Mouse (Mus musculus) spleen, embryonic (tissue): ENCODE data around the gene C9.

Experiments
- CTCF ChIA-PET: fragments of 350-600 bp; sonication (Branson Sonifier 250); formaldehyde crosslinking; loops from one replicate; lab custom pipeline; 2022; lab: Charles Lee

C9 gene

DNA sequence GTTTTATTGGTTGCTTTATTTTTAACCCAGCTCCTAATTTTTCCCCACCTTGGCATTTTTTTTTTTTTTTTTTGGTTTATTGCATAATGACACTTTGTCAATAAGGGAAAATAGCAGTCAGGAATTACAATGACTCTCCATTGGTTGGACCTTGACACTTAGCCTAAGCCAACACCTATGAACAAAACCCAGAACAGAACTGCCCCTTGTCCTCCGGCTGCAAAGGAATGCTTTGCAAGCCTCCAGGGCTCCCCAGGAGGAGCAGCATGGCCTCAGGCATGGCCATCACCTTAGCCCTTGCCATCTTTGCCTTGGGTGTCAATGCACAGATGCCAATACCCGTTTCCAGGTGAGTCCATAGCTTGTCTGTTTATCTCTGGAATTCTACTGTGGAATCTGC is at the start of gene C9:
Gene C9, plus strand, starts transcription at position 193 of the 400 bp plus-strand sequence.
- CTCF ChIA-PET, result interaction anchor here (0.6 kb wide), 1 partner anchor 303 kb away, joined by 3 read pairs; no protein-coding TSS in a partner anchor

DNA sequence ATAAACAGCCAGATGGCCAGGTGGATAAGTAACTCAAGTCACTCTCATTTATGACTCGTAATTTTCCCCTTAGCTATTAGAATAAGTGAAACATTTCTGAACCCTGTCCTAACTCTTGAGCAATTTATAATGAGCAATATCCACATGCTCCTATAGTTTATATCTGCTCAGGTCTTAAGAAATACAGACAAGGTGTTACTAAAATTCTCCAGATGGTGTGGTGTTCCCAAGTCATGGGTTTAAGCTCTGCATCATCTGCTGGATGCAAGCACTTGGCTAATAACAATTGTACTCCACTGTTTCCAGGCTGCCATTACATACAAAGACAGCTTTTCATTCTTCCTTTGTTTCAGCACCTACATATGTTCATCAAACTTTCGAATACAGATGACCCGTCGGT is 46.9 kb upstream of the C9 start:
- CTCF ChIA-PET, result no interaction called here

- CTCF ChIA-PET, result interaction anchor here (0.6 kb wide), 1 partner anchor 29 kb away, joined by 13 read pairs; no protein-coding TSS in a partner anchor
Measured at GRCm38 (mm10) chr15:6398881-6399280, 46.2 kb upstream of the C9 start.

DNA sequence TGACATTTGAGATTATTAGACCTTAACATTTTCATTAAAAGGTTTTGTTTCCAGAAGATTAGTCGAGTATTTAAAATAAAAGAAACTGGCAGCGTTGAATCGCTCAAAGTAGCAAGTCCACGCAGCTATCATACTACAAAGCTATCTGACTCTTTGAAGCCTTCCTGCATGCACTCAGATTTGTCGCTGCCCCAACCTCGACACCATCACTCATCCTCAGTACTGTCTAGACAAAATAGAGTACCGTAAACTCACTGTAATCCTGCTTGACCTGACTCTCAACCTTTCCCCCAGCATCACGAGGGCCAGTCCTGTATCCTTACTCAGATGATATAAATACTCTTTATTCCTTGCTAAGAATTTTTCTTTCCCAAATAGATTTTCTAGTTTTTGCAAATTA is 45.0 kb upstream of the C9 start:
- CTCF ChIA-PET, result no interaction called here

- CTCF ChIA-PET, result no interaction called here
Measured at GRCm38 (mm10) chr15:6402433-6402832, 42.7 kb upstream of the C9 start.

GRCm38 (mm10) chr15:6404172-6404571 is 41.0 kb upstream of the C9 start:
- CTCF ChIA-PET, result no interaction called here

DNA sequence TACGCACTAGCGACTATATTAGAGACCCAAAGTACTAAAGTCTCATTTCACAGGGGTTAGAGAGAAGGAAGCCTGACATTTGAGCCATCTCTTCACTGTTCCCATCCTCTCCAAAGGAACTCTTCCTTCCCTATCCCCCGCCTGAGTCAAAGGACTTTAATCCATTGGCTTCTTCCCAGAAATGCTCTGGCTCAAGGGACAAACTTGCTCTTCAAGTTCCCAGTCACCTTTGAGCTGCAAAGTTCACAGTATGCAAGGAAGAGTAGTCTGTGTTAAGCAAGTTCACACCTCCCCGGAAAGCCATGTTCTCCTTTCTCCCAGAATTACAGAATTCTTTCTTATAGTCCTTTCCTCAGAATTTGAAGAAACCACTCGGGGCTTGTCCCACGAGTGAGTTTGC is 38.4 kb upstream of the C9 start:
- CTCF ChIA-PET, result no interaction called here

- CTCF ChIA-PET, result interaction anchor here (0.6 kb wide), 1 partner anchor 299 kb away, joined by 3 read pairs; the partner anchor contains the start of gene Rictor
Measured at GRCm38 (mm10) chr15:6409031-6409430, 36.1 kb upstream of the C9 start.

DNA sequence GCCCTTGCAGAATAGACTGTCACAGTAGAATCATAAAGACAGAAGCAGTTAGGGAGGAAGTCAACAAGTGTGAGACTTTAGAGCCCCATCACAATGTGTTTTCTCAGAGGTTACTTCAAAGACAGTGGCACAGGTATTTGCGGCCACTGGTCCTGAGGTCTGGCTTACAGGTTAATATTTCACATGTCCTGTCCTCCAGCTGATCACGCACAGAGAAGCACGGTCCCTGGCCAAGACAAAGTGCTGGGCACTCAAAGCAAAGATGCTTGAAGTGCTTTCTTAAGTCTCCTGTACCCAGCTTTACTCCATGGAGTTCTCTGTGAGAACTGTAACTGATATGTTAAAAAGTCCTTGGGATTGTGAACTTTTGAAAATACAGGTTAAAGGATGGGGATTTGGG is 35.0 kb upstream of the C9 start:
- CTCF ChIA-PET, result no interaction called here

- CTCF ChIA-PET, result no interaction called here
Measured at GRCm38 (mm10) chr15:6411334-6411733, 33.8 kb upstream of the C9 start.

DNA sequence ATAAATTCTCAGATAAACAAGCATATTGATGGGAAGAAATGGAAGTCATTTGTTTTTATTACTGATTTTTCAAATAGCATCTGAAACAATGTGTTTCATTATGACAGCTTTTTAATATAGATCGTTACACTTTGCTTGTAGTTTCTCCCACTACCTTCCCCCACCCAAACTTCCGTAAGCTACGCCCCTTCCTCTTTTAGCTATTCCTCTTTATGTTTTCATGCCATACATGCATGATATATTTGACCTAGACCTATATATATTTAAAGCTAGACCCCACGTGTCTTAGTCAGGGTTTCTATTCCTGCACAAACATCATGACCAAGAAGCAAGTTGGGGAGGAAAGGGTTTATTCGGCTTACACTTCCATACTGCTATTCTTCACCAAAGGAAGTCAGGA is 29.8 kb upstream of the C9 start:
- CTCF ChIA-PET, result no interaction called here

- CTCF ChIA-PET, result no interaction called here
Measured at GRCm38 (mm10) chr15:6431777-6432176, 13.3 kb upstream of the C9 start.

DNA sequence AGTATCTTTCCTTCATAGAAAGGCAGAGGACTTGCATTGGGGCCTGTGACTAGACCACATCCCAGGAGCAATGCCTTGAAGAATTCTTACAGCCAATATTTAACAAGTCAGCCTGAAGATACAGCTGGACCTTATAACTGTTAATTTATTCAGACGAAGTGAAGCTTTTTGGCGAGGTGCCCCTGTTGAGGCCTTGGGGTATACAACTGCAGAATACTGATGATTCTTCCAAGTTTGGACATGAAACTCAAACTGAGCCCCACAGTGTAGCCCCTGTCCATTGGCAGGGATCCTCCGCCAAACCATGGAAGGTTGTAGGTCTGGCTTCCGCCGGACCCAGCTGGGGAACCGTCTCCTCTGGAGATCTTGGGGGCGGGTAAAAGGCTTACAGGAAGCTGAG is 12.7 kb upstream of the C9 start:
- CTCF ChIA-PET, result no interaction called here

- CTCF ChIA-PET, result no interaction called here
Measured at GRCm38 (mm10) chr15:6435281-6435680, 9.8 kb upstream of the C9 start.

DNA sequence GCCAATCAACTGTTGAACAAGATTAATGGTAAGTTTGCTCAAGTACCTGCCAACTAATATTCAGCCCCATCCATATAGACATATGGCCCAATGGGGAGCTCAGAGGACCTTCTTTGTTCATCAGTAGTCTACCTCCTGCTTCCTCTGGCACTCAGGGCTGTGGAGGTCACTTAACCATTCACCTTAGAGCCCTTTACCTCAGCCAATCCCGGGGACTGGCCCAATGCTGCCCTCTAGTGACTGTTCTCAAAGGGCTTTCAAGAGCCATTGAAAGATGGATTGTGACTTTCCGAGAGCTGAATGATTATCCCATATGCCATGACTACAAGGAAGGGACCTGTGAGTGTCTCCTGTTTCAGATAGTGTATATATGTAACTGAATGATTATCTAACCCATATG is 9.4 kb upstream of the C9 start:
- CTCF ChIA-PET, result no interaction called here

GRCm38 (mm10) chr15:6438685-6439084 is 6.4 kb upstream of the C9 start:
- CTCF ChIA-PET, result no interaction called here

DNA sequence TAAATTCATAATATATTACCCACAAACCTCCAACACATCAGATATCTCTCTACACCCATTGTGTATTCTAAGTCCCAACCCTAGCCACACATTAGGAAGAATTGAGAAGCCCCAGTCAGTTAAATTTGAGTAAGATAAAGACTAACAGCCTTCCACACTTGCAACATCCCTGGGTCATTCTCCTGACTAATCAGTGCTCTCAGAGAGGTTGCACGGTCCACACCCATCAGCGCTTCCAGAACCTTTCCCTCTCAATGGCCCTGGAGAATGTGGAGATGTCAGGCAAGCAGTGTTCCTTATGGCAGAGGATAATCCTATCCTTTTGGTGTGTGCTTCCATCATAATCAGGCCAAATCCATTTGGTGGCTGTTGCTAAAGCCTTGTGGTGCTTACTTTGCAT is 675 bp upstream of the C9 start:
- CTCF ChIA-PET, result interaction anchor here (0.6 kb wide), 1 partner anchor 304 kb away, joined by 3 read pairs; no protein-coding TSS in a partner anchor

GRCm38 (mm10) chr15:6446181-6446580 is 1.1 kb downstream of the C9 start:
- CTCF ChIA-PET, result no interaction called here

GRCm38 (mm10) chr15:6448892-6449291 is 3.8 kb downstream of the C9 start:
- CTCF ChIA-PET, result no interaction called here

DNA sequence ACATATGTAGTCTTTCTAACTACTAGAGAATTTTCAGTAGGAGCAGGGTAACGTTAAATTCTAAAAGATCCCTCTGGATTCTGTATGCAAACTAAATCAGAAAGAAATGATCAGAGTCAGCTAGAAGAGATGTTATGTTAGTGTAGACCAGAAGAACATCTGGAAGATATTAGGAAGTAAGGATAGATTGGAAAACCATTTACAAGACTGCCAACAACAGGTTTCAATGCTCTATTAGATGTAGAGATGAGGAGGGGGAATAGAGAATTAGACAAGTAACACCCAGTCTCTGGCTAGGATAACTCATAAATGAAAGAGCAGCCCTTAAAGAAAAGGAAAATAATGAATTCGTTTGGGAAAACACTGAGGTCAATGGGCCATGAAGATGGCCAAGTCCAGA is 9.3 kb downstream of the C9 start:
- CTCF ChIA-PET, result no interaction called here

GRCm38 (mm10) chr15:6461381-6461780 is 16.3 kb downstream of the C9 start:
- CTCF ChIA-PET, result no interaction called here

GRCm38 (mm10) chr15:6463361-6463923 is 18.3 kb downstream of the C9 start:
- CTCF ChIA-PET, result interaction anchor here (0.7 kb wide), 2 partner anchors 106 to 388 kb away, joined by 6 to 16 read pairs; no protein-coding TSS in a partner anchor

DNA sequence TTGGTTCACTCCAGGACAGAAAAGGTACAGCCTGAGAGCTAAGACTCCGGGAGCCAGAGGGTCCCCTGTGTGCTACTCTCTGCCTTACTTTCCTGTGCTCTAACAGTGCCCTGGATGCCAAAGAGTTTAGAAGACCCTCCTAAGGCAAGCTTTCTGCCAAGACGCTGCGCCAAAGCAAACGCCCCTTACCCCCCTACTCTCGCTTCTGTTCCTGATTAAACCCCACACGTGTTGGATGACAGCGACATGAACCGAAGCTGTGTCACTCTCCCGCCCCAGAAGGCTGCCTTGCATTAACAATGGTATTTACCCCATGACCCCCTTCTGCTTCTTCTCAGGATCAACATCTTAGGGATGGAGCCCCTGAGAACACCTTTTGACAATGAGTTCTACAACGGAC is 21.9 kb downstream of the C9 start:
- CTCF ChIA-PET, result no interaction called here

DNA sequence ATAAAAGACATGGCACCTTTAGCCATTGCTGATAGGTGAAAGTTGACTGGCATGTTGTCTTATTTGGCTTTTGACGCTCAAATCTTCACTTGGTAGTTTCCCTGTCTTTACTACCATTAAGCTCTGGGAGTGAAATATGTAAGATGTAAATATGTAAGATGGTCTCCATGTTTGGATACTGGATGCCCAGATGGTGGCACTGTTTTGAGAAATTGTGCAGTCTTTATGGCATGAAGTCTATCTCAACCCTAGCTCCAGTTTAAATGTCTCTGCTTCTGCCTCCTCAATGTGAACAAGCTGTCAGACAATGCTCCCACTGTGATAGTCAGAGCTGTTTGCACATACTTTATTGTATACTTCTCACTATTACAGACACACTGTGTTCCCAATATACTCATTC is 23.7 kb downstream of the C9 start:
- CTCF ChIA-PET, result no interaction called here
